Mouse (Mus musculus): ENCODE results near the gene Icos.
A peak's percentile ranks its signal among the peaks of the same experiment; 100 is the strongest.

The Icos gene

GRCm38 (mm10) chr1:60953686-60954085 lies 24.0 kb upstream of the Icos start:
- no peaks in the 10 kb centered on the region; the same call in 1 of the 2 replicates for H3K27me3 ChIP-seq (ENCODE audit: control insufficient read depth, insufficient read depth, low read length, poor library complexity, severe bottlenecking)
- no peak for DNase-seq (ENCODE audit: low read depth, low spot score)
- H3K36me3 ChIP-seq (ENCODE audit: control insufficient read depth, insufficient read depth, low read length, poor library complexity, severe bottlenecking): no peaks in the 10 kb centered on the region

- H3K27me3 ChIP-seq (ENCODE audit: control insufficient read depth, insufficient read depth, low read length, poor library complexity, severe bottlenecking): no peaks in the 10 kb centered on the region; the same call in 1 of the 2 replicates
- no peaks in the 10 kb centered on the region for H3K36me3 ChIP-seq (ENCODE audit: control insufficient read depth, insufficient read depth, low read length, poor library complexity, severe bottlenecking)
- DNase-seq (ENCODE audit: low read depth, low spot score): peak; percentile 64
These were observed 23.0 kb upstream of the Icos start for GRCm38 (mm10) chr1:60954759-60955158.

GRCm38 (mm10) chr1:60955186-60955585 lies 22.5 kb upstream of the Icos start:
- H3K36me3 ChIP-seq (ENCODE audit: control insufficient read depth, insufficient read depth, low read length, poor library complexity, severe bottlenecking): no peaks in the 10 kb centered on the region
- H3K27me3 ChIP-seq (ENCODE audit: control insufficient read depth, insufficient read depth, low read length, poor library complexity, severe bottlenecking): no peaks in the 10 kb centered on the region; the same call in 1 of the 2 replicates
- no peak for DNase-seq (ENCODE audit: low read depth, low spot score)

GRCm38 (mm10) chr1:60956196-60956595 lies 21.5 kb upstream of the Icos start:
- Histone ChIP-seq H3K36me3 (ENCODE audit: control insufficient read depth, insufficient read depth, low read length, poor library complexity, severe bottlenecking) (no peaks in the 10 kb centered on the region), H3K27me3 (ENCODE audit: control insufficient read depth, insufficient read depth, low read length, poor library complexity, severe bottlenecking) (no peaks in the 10 kb centered on the region; the same call in 1 of the 2 replicates)
- no peak for DNase-seq (ENCODE audit: low read depth, low spot score)

- no peak for DNase-seq (ENCODE audit: low read depth, low spot score)
- Histone ChIP-seq H3K36me3 (ENCODE audit: control insufficient read depth, insufficient read depth, low read length, poor library complexity, severe bottlenecking) (no peaks in the 10 kb centered on the region), H3K27me3 (ENCODE audit: control insufficient read depth, insufficient read depth, low read length, poor library complexity, severe bottlenecking) (no peaks in the 10 kb centered on the region; the same call in 1 of the 2 replicates)
These were observed 19.4 kb upstream of the Icos start for GRCm38 (mm10) chr1:60958287-60958686.

- DNase-seq (ENCODE audit: low read depth, low spot score): no peak
- no peaks in the 10 kb centered on the region; the same call in 1 of the 2 replicates for H3K27me3 ChIP-seq (ENCODE audit: control insufficient read depth, insufficient read depth, low read length, poor library complexity, severe bottlenecking)
- no peaks in the 10 kb centered on the region for H3K36me3 ChIP-seq (ENCODE audit: control insufficient read depth, insufficient read depth, low read length, poor library complexity, severe bottlenecking)
These were observed 18.5 kb upstream of the Icos start for GRCm38 (mm10) chr1:60959246-60959645.

- no peak for DNase-seq (ENCODE audit: low read depth, low spot score)
- Histone ChIP-seq H3K36me3 (ENCODE audit: control insufficient read depth, insufficient read depth, low read length, poor library complexity, severe bottlenecking) (no peaks in the 10 kb centered on the region), H3K27me3 (ENCODE audit: control insufficient read depth, insufficient read depth, low read length, poor library complexity, severe bottlenecking) (no peaks in the 10 kb centered on the region; the same call in 1 of the 2 replicates)
These were observed 17.3 kb upstream of the Icos start for GRCm38 (mm10) chr1:60960451-60960850.

GRCm38 (mm10) chr1:60961080-60961479 lies 16.6 kb upstream of the Icos start:
- no peaks in the 10 kb centered on the region for H3K36me3 ChIP-seq (ENCODE audit: control insufficient read depth, insufficient read depth, low read length, poor library complexity, severe bottlenecking)
- no peaks in the 10 kb centered on the region; the same call in 1 of the 2 replicates for H3K27me3 ChIP-seq (ENCODE audit: control insufficient read depth, insufficient read depth, low read length, poor library complexity, severe bottlenecking)
- peak; percentile 66 for DNase-seq (ENCODE audit: low read depth, low spot score)

- no peaks in the 10 kb centered on the region for H3K27me3 ChIP-seq (ENCODE audit: control insufficient read depth, insufficient read depth, low read length, poor library complexity, severe bottlenecking)
- peak; percentile 19 for DNase-seq (ENCODE audit: low read depth, low spot score)
- no peaks in the 10 kb centered on the region for H3K36me3 ChIP-seq (ENCODE audit: control insufficient read depth, insufficient read depth, low read length, poor library complexity, severe bottlenecking)
These were observed 15.6 kb upstream of the Icos start for GRCm38 (mm10) chr1:60962095-60962494.

- Histone ChIP-seq H3K36me3 (ENCODE audit: control insufficient read depth, insufficient read depth, low read length, poor library complexity, severe bottlenecking) (no peaks in the 10 kb centered on the region), H3K27me3 (ENCODE audit: control insufficient read depth, insufficient read depth, low read length, poor library complexity, severe bottlenecking) (no peaks in the 10 kb centered on the region)
- DNase-seq (ENCODE audit: low read depth, low spot score): no peak
These were observed 10.2 kb upstream of the Icos start for GRCm38 (mm10) chr1:60967521-60967920.

- Histone ChIP-seq H3K27me3 (ENCODE audit: control insufficient read depth, insufficient read depth, low read length, poor library complexity, severe bottlenecking) (no peaks in the 10 kb centered on the region), H3K36me3 (ENCODE audit: control insufficient read depth, insufficient read depth, low read length, poor library complexity, severe bottlenecking) (no peaks in the 10 kb centered on the region)
- DNase-seq (ENCODE audit: low read depth, low spot score): no peak
These were observed 6.9 kb upstream of the Icos start for GRCm38 (mm10) chr1:60970846-60971245.

GRCm38 (mm10) chr1:60974221-60974620 lies 3.5 kb upstream of the Icos start:
- Histone ChIP-seq H3K27me3 (ENCODE audit: control insufficient read depth, insufficient read depth, low read length, poor library complexity, severe bottlenecking) (no peaks in the 10 kb centered on the region), H3K36me3 (ENCODE audit: control insufficient read depth, insufficient read depth, low read length, poor library complexity, severe bottlenecking) (no peaks in the 10 kb centered on the region)
- no peak for DNase-seq (ENCODE audit: low read depth, low spot score)

- DNase-seq (ENCODE audit: low read depth, low spot score): no peak
- H3K27me3 ChIP-seq (ENCODE audit: control insufficient read depth, insufficient read depth, low read length, poor library complexity, severe bottlenecking): no peaks in the 10 kb centered on the region
- no peaks in the 10 kb centered on the region for H3K36me3 ChIP-seq (ENCODE audit: control insufficient read depth, insufficient read depth, low read length, poor library complexity, severe bottlenecking)
These were observed 2.0 kb upstream of the Icos start for GRCm38 (mm10) chr1:60975646-60976294.

GRCm38 (mm10) chr1:60979126-60979842 lies 1.6 kb downstream of the Icos start:
- no peak for DNase-seq (ENCODE audit: low read depth, low spot score)
- Histone ChIP-seq H3K36me3 (ENCODE audit: control insufficient read depth, insufficient read depth, low read length, poor library complexity, severe bottlenecking) (no peaks in the 10 kb centered on the region), H3K27me3 (ENCODE audit: control insufficient read depth, insufficient read depth, low read length, poor library complexity, severe bottlenecking) (no peaks in the 10 kb centered on the region)

GRCm38 (mm10) chr1:60979843-60980235 lies 2.1 kb downstream of the Icos start:
- no peaks in the 10 kb centered on the region for H3K36me3 ChIP-seq (ENCODE audit: control insufficient read depth, insufficient read depth, low read length, poor library complexity, severe bottlenecking)
- no peaks in the 10 kb centered on the region for H3K27me3 ChIP-seq (ENCODE audit: control insufficient read depth, insufficient read depth, low read length, poor library complexity, severe bottlenecking)
- no peak for DNase-seq (ENCODE audit: low read depth, low spot score)

Data from splenic B cell, adult 2 months (primary cell).